Mouse (Mus musculus): ENCODE results near the gene Srrm3. TPM values are rescaled to one million over a fixed set of nuclear protein-coding genes. Genes with fewer than 3 reads are reported as not detected.
A peak's percentile ranks its signal among the peaks of the same experiment; 100 is the strongest.

Gene Srrm3
- polyA plus RNA-seq (2016; fragmentation: Nextera tagmentation; extraction: Ambion mirVana), result 2.9 and 4.2 TPM in 2 replicates

DNA sequence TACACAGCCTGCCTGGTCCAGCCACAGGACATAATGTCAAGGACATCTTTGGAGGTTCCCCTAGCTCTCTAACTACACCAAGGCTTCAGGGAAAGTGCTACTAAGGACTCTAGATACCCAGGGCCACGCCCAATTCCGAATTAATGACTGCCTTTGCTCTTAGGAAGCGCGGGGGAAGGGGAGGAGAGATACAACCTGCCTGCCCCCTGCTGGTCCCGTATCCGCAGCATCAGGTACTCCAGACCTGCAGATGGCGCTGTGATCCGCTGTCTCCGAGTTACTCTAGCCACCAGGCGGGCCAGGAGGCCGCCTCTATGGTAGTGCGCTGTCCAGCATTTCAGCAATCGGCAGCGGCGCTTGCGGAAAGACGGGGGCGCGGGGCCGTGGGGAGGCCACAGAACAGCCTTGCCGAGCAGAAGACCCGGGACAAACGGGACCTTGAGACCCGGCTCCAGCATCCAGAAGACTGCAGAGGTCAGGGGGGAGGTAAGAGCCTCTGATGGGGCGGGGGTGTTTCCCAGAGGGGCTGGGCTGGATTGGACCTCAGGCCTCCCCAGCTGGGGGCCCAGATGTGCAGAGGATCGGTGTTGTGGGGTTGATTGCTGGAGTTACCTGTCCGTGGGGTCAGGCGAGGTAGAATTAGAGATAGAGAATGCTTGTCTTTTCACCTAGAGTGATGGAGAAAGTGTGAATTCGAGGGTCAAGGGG lies at the start of gene Srrm3:
Gene Srrm3, plus strand, starts transcription at position 336 of the 708 bp plus-strand sequence.
- peak; percentile 87 for DNase-seq (ENCODE audit: extremely low spot score, low spot score)
- 4% methylated on average over 29 of the region's 29 CpGs for WGBS
- H3K27ac ChIP-seq, result peak within 1 kb of the TSS; percentile 48; the same call in 1 of the 2 replicates

DNA sequence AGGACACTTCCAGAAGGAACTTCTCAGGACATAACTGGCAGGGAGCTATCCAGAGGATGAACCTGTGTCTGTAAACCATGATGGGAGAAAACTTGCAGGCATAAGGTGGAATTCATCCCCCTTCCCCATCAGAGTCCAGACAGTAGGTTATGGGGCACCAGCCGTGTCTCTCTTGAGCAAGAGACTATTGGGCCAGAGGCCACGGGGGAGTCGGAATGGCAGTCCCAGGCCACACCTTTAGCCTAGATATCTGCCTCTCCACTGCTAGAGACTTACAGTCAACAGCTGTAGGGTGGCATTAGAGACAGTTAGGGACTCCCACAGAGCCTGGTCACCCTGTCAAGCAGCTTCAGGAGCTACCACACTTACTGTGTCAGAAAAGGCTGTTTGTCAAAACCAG lies 44.8 kb upstream of the Srrm3 start:
- no peak for DNase-seq (ENCODE audit: extremely low spot score, low spot score)
- no peaks in the 10 kb centered on the region for H3K27me3 ChIP-seq (ENCODE audit: poor library complexity, severe bottlenecking)
- no peaks in the 10 kb centered on the region for H3K4me1 ChIP-seq
- no peaks in the 10 kb centered on the region for H3K36me3 ChIP-seq (replicated peaks)
- no peak overlapping the region for H3K27ac ChIP-seq
- no peak overlapping the region for H3K4me3 ChIP-seq
- no peaks in the 10 kb centered on the region for H3K9me3 ChIP-seq
- WGBS, result 73% methylated on average over 3 of the region's 3 CpGs

More for the DNA sequence above, at the start of gene Srrm3:
- H3K9me3 ChIP-seq, result no peaks in the 10 kb centered on the region
- no peaks in the 10 kb centered on the region for H3K36me3 ChIP-seq (replicated peaks)
- peaks cover 6% of the 10 kb centered on the region; the same call in 1 of the 2 replicates for H3K27me3 ChIP-seq (ENCODE audit: poor library complexity, severe bottlenecking)
- peak within 1 kb of the TSS; percentile 49 for H3K4me3 ChIP-seq
- H3K4me1 ChIP-seq, result peaks cover 11% of the 10 kb centered on the region

GRCm38 (mm10) chr5:135763526-135763925 lies 43.2 kb upstream of the Srrm3 start:
- H3K27me3 ChIP-seq (ENCODE audit: poor library complexity, severe bottlenecking), result no peaks in the 10 kb centered on the region
- H3K36me3 ChIP-seq (replicated peaks), result no peaks in the 10 kb centered on the region
- whole genome bisulfite sequencing, result 5% methylated on average over 7 of the region's 7 CpGs
- peak; percentile 69 for DNase-seq (ENCODE audit: extremely low spot score, low spot score)
- no peak overlapping the region for H3K27ac ChIP-seq
- no peak overlapping the region for H3K4me3 ChIP-seq
- H3K9me3 ChIP-seq, result no peaks in the 10 kb centered on the region
- no peaks in the 10 kb centered on the region for H3K4me1 ChIP-seq

DNA sequence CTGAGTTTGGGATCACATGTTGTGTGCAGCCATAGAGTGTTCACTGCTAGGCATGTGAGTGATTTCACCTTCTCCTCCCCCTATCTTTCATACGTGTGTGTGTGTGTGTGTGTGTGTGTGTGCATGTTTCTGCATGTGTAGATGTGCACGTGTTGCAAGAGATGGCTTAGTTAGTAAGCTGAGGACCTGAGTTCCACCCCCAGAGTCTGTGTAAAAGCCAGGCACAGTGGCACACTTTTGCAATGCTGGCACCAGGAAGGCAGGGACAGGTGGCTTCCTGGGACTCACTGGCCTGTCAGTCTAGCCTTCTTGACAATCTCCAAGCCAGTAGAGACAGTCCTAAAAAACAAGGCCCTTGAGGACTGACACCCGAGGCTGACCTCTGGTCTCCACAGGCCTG lies 41.7 kb upstream of the Srrm3 start:
- WGBS, result 69% methylated on average over 3 of the region's 3 CpGs
- no peaks in the 10 kb centered on the region for H3K36me3 ChIP-seq (replicated peaks)
- no peak overlapping the region for H3K4me3 ChIP-seq
- no peak for DNase-seq (ENCODE audit: extremely low spot score, low spot score)
- no peaks in the 10 kb centered on the region for H3K4me1 ChIP-seq
- H3K27me3 ChIP-seq (ENCODE audit: poor library complexity, severe bottlenecking), result no peaks in the 10 kb centered on the region
- no peaks in the 10 kb centered on the region for H3K9me3 ChIP-seq
- no peak overlapping the region for H3K27ac ChIP-seq

DNA sequence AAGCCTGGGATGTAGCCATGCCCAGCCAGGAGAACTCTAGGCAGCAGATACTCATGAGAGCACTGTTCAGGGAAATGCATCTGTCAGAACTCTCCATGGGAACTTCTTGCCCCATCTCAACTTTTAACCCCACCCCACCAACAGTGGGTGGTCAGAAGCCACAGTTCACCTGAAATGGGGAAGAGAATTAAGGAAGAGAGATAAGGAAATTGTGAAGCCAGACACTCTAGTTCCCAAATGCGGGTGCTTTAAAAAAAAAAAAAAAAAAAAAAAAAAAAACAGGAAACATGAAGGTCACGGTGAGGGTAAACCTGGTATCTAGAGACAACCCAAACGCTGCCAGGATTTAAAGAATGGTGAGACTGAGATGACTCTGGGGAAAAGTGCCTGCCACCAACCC lies 34.2 kb upstream of the Srrm3 start:
- H3K36me3 ChIP-seq (replicated peaks), result no peaks in the 10 kb centered on the region
- no peak for DNase-seq (ENCODE audit: extremely low spot score, low spot score)
- WGBS, result 71% methylated on average over 3 of the region's 3 CpGs
- H3K9me3 ChIP-seq, result no peaks in the 10 kb centered on the region
- H3K4me3 ChIP-seq, result no peak overlapping the region
- H3K27ac ChIP-seq, result no peak overlapping the region
- peaks cover 8% of the 10 kb centered on the region for H3K4me1 ChIP-seq
- H3K27me3 ChIP-seq (ENCODE audit: poor library complexity, severe bottlenecking), result no peaks in the 10 kb centered on the region

DNA sequence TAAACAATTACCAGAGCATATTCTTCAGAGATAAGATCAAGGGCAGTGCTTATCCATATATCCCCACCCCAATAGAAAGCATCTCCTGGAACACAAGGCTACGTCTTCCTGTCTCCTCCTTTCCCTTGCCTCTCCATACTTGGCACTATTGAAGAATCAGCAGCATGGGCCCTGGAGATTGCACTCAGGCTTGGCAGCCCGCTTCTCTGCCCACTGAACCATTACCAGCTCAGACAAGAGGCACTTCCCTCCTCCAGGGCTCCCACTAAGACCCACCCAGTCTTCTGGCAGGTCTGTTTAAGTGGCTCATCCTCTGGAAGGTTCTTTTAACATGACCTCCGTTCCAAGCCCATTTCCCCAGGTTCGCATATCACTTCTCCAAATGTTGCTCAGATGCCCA lies 30.1 kb upstream of the Srrm3 start:
- Histone ChIP-seq H3K27me3 (ENCODE audit: poor library complexity, severe bottlenecking) (no peaks in the 10 kb centered on the region), H3K9me3 (no peaks in the 10 kb centered on the region), H3K4me3 (no peak overlapping the region), H3K27ac (no peak overlapping the region), H3K36me3 (replicated peaks) (peaks cover 17% of the 10 kb centered on the region), H3K4me1 (peaks cover 31% of the 10 kb centered on the region)
- no peak for DNase-seq (ENCODE audit: extremely low spot score, low spot score)
- 79% methylated on average over 4 of the region's 4 CpGs for WGBS

GRCm38 (mm10) chr5:135777796-135778470 lies 28.8 kb upstream of the Srrm3 start, which contains the start of gene Styxl1:
Styxl1 (minus strand) TSS chr5:135778385.
- Histone ChIP-seq H3K4me1 (peaks cover 31% of the 10 kb centered on the region), H3K27ac (peak within 1 kb of the TSS; percentile 93), H3K36me3 (replicated peaks) (peaks cover 31% of the 10 kb centered on the region), H3K4me3 (peak within 1 kb of the TSS; percentile 87), H3K27me3 (ENCODE audit: poor library complexity, severe bottlenecking) (no peaks in the 10 kb centered on the region), H3K9me3 (no peaks in the 10 kb centered on the region)
- DNase-seq (ENCODE audit: extremely low spot score, low spot score), result peak; percentile 59
- under 1% methylated on average over 45 of the region's 45 CpGs for WGBS

DNA sequence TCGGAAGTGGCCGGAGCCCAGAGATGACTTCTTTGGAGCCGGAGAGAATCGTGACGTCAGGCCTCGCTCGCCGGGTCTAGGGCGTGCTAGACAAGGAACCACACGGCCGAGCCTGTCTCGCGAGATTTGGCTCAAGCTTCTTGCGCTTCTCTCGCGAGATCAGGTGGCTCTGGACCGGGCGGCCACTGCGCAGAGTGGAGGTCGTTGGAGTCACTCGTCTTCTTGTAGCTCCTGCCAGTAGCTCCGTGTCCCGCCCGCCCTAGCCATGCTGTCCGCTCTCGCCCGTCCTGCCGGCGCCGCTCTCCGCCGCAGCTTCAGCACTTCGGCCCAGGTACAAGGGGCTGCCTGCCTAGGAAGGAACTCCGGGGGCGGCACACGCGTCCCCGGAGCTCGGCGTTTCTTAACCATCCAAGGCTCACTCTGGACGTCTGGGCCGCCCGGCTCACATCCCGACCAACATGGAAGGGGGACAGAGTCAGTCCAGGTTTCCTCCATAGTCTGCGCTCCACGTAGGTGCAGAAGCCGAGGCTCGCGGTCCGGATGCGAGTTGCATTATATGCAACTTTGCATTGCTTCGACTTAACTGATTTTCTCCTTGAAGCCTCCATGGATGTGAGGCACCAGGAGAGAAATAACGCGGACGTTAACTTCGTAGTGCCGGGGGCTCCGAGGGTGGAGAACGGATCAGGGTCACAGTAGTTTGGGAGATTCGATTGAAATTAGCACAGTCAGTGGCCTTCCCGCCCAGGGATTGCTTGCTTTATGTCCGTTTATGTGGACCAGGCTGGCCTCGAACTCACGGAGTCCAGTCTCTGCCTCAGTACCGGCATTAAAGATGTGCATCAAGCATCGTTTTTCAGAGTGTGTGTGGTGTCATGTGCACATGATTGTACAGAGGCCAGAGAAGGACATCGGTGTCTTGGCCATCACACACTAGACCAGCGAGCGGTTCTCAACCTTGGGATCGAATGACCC lies 27.9 kb upstream of the Srrm3 start, which contains the start of gene Mdh2:
Gene Mdh2, plus strand, starts transcription at position 10 of the 975 bp plus-strand sequence.
- WGBS, result 2% methylated on average over 70 of the region's 70 CpGs
- Histone ChIP-seq H3K36me3 (replicated peaks) (peaks cover 40% of the 10 kb centered on the region), H3K27ac (peak within 1 kb of the TSS; percentile 93), H3K27me3 (ENCODE audit: poor library complexity, severe bottlenecking) (no peaks in the 10 kb centered on the region), H3K4me1 (peaks cover 31% of the 10 kb centered on the region), H3K4me3 (peak within 1 kb of the TSS; percentile 87), H3K9me3 (no peaks in the 10 kb centered on the region)
- peak; percentile 100 for DNase-seq (ENCODE audit: extremely low spot score, low spot score)

DNA sequence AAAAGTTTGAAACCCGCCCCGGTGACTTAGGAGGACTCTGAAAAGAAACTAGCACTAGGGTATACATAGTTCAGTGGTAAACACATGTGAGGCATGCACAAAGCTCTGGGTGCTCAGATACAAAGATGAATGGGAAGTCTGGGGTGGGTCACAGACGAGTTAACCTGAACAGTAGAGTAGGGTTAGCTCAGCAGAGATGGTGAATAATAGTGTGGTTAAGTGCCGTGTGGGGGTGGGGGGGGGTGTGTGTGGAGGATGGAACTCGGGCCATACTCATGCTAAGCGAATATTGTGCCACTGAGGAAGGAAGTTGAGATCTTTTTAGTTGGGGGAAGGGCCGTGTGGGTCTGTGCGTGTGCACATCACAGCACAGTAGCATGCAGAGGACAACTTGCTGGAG lies 26.4 kb upstream of the Srrm3 start:
- Histone ChIP-seq H3K27ac (no peak overlapping the region), H3K4me1 (peaks cover 31% of the 10 kb centered on the region), H3K36me3 (replicated peaks) (peaks cover 55% of the 10 kb centered on the region), H3K27me3 (ENCODE audit: poor library complexity, severe bottlenecking) (no peaks in the 10 kb centered on the region), H3K4me3 (peak overlapping the region; percentile 87; the same call in 1 of the 2 replicates), H3K9me3 (no peaks in the 10 kb centered on the region)
- WGBS, result 89% methylated on average over 8 of the region's 8 CpGs
- DNase-seq (ENCODE audit: extremely low spot score, low spot score), result no peak

DNA sequence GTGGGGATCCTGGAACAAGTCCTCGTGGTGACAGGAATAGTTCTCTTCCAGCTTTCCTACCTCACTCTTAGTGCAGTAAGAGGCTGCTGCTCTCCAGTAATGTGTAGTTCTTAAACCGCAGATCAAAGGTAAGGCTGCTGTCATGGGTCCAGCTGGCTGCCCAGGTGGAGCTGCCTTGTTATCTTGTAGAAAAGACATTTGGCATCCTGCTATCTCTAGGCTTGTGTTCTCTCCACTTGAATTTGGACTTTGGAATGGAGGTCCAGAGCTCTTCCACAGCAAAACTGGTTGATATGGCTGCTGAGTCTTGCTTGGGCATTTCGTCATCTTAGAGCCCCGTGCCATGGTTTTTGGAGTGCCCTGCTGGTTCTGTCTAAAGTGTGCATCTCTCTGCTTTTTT lies 23.8 kb upstream of the Srrm3 start:
- 97% methylated on average over 4 of the region's 4 CpGs for WGBS
- no peak for DNase-seq (ENCODE audit: extremely low spot score, low spot score)
- no peaks in the 10 kb centered on the region for H3K27me3 ChIP-seq (ENCODE audit: poor library complexity, severe bottlenecking)
- H3K27ac ChIP-seq, result no peak overlapping the region
- H3K9me3 ChIP-seq, result no peaks in the 10 kb centered on the region
- no peak overlapping the region for H3K4me3 ChIP-seq
- peaks cover 19% of the 10 kb centered on the region for H3K4me1 ChIP-seq
- H3K36me3 ChIP-seq (replicated peaks), result peaks cover 81% of the 10 kb centered on the region

GRCm38 (mm10) chr5:135793996-135794858 lies 12.5 kb upstream of the Srrm3 start:
- Histone ChIP-seq H3K4me1 (peaks cover 15% of the 10 kb centered on the region), H3K9me3 (no peaks in the 10 kb centered on the region), H3K27ac (peak overlapping the region; percentile 79), H3K36me3 (replicated peaks) (peaks cover 31% of the 10 kb centered on the region), H3K4me3 (peak overlapping the region; percentile 41), H3K27me3 (ENCODE audit: poor library complexity, severe bottlenecking) (no peaks in the 10 kb centered on the region)
- WGBS, result 8% methylated on average over 20 of the region's 20 CpGs
- peak; percentile 87 for DNase-seq (ENCODE audit: extremely low spot score, low spot score)

- H3K4me3 ChIP-seq, result peak overlapping the region; percentile 41
- DNase-seq (ENCODE audit: extremely low spot score, low spot score), result no peak
- WGBS, result 6% methylated on average over 5 of the region's 5 CpGs
These were observed 11.9 kb upstream of the Srrm3 start for GRCm38 (mm10) chr5:135794859-135795181.

More at GRCm38 (mm10) chr5:135794859-135795181, 11.9 kb upstream of the Srrm3 start:
- Histone ChIP-seq H3K27me3 (ENCODE audit: poor library complexity, severe bottlenecking) (no peaks in the 10 kb centered on the region), H3K4me1 (peaks cover 15% of the 10 kb centered on the region), H3K27ac (peak overlapping the region; percentile 79), H3K36me3 (replicated peaks) (peaks cover 25% of the 10 kb centered on the region), H3K9me3 (no peaks in the 10 kb centered on the region)
